Mouse (Mus musculus): ENCODE results near the gene Lrrfip1.

- no peak for TF ChIP-seq CTCF (IDR thresholded peaks at IDR 0.05; ENCODE audit: extremely low read depth, insufficient read depth, low read length)
- no peak for TF ChIP-seq POLR2A (IDR thresholded peaks at IDR 0.05; ENCODE audit: extremely low read depth, insufficient read depth, low read length)
Observed at GRCm38 (mm10) chr1:91112606-91113005, 114.1 kb downstream of the Lrrfip1 start.
